Mouse (Mus musculus) forebrain, embryonic 12.5 days (tissue): ENCODE results near the gene Carnmt1. TPM values are rescaled to one million over a fixed set of nuclear protein-coding genes. Genes with fewer than 3 reads are reported as not detected.

Experiments used
- ATAC-seq: fragments of 200-750 bp; cut with Nextera tagmentation; 2 replicates; pipeline ENCODE4 v1.8.0; 2017; ENCODE audit warnings: moderate TSS enrichment; ENCODE audit not compliant: low FRiP score
- H3K27ac ChIP-seq: fragments of 300-500 bp; sonication (generic); 2 replicates; pipeline ENCODE4 v1.5.1; 2016; ENCODE audit warnings: mild to moderate bottlenecking
- H3K27me3 ChIP-seq: fragments of 300-500 bp; sonication (generic); 2 replicates; pipeline ENCODE4 v1.6.1; 2016; ENCODE audit warnings: mild to moderate bottlenecking
- H3K36me3 ChIP-seq: fragments of 300-500 bp; sonication (generic); replicated peaks from 2 replicates; pipeline ENCODE4 v1.6.1; 2016; ENCODE audit warnings: mild to moderate bottlenecking
- H3K4me1 ChIP-seq: fragments of 300-500 bp; sonication (generic); 2 replicates; pipeline ENCODE4 v1.6.1; 2016
- H3K4me2 ChIP-seq: fragments of 300-500 bp; sonication (generic); 2 replicates; pipeline ENCODE4 v1.6.1; 2016; ENCODE audit warnings: mild to moderate bottlenecking, moderate library complexity
- H3K4me3 ChIP-seq: fragments of 300-500 bp; sonication (generic); replicated peaks from 2 replicates; pipeline ENCODE4 v1.5.1; 2016; ENCODE audit warnings: mild to moderate bottlenecking
- H3K9ac ChIP-seq: fragments of 300-500 bp; sonication (generic); 2 replicates; pipeline ENCODE4 v1.6.1; 2016; ENCODE audit warnings: mild to moderate bottlenecking
- H3K9me3 ChIP-seq: fragments of 300-500 bp; sonication (generic); 2 replicates; pipeline ENCODE4 v1.6.1; 2016
- WGBS: fragments of 180-500 bp; shearing (Covaris S2); methylation state at CpG from one replicate; pipeline ENCODE4 v1.1.7; 2016; 5-methylcytosine and 5-hydroxymethylcytosine counted together
- polyA plus RNA-seq: library from polyadenylated mRNA; unstranded; fragments of >200 nt; fragmentation: Nextera tagmentation; extraction: Ambion mirVana; gene quantifications from 2 replicates; pipeline ENCODE4 v1.2.1, GENCODE M21; 2016

Carnmt1 gene
- polyA plus RNA-seq, result 24.7 and 27.9 TPM in 2 replicates

- ATAC-seq, result peak; percentile 97
- Histone ChIP-seq H3K4me1 (peaks cover 24% of the 10 kb centered on the region), H3K9me3 (no peaks in the 10 kb centered on the region), H3K4me2 (peak within 1 kb of the TSS; percentile 56), H3K27me3 (no peaks in the 10 kb centered on the region), H3K4me3 (peak within 1 kb of the TSS; percentile 82), H3K27ac (peak within 1 kb of the TSS; percentile 79), H3K9ac (peak within 1 kb of the TSS; percentile 83), H3K36me3 (no peaks in the 10 kb centered on the region)
- under 1% methylated on average over 49 of the region's 58 CpGs for whole genome bisulfite sequencing
These were observed at the start of gene Carnmt1 for GRCm38 (mm10) chr19:18670608-18671007. Gene Carnmt1, plus strand, starts transcription at chr19:18670764.

- Histone ChIP-seq H3K27me3 (no peaks in the 10 kb centered on the region), H3K9ac (no peak overlapping the region), H3K36me3 (no peaks in the 10 kb centered on the region), H3K4me1 (no peaks in the 10 kb centered on the region), H3K9me3 (no peaks in the 10 kb centered on the region), H3K4me2 (no peak overlapping the region), H3K27ac (no peak overlapping the region), H3K4me3 (no peak overlapping the region)
- 74% methylated on average over 2 of the region's 2 CpGs for WGBS
- no peak for ATAC-seq
These were observed 46.7 kb upstream of the Carnmt1 start for GRCm38 (mm10) chr19:18623894-18624293.

GRCm38 (mm10) chr19:18629589-18629988 is 41.0 kb upstream of the Carnmt1 start:
- Histone ChIP-seq H3K4me1 (peaks cover 9% of the 10 kb centered on the region), H3K36me3 (no peaks in the 10 kb centered on the region), H3K27ac (no peak overlapping the region), H3K9me3 (no peaks in the 10 kb centered on the region), H3K4me2 (no peak overlapping the region), H3K4me3 (no peak overlapping the region), H3K9ac (no peak overlapping the region), H3K27me3 (peaks cover 10% of the 10 kb centered on the region)
- WGBS, result 50% methylated on average over 1 of the region's 1 CpGs
- ATAC-seq, result no peak

- peaks cover 9% of the 10 kb centered on the region for H3K4me1 ChIP-seq
- H3K27ac ChIP-seq, result no peak overlapping the region
- H3K4me3 ChIP-seq, result peak overlapping the region; percentile 74
- 8% methylated on average over 17 of the region's 17 CpGs for WGBS
- H3K9ac ChIP-seq, result peak overlapping the region; percentile 66; the same call in 1 of the 2 replicates
- peaks cover 10% of the 10 kb centered on the region for H3K27me3 ChIP-seq
- peak overlapping the region; percentile 89 for H3K4me2 ChIP-seq
- no peaks in the 10 kb centered on the region for H3K36me3 ChIP-seq
- ATAC-seq, result no peak
- no peaks in the 10 kb centered on the region for H3K9me3 ChIP-seq
These were observed 40.1 kb upstream of the Carnmt1 start for GRCm38 (mm10) chr19:18630221-18631119.

GRCm38 (mm10) chr19:18631161-18631643 is 39.4 kb upstream of the Carnmt1 start:
- Histone ChIP-seq H3K4me3 (peak overlapping the region; percentile 74), H3K27ac (peak overlapping the region; percentile 42; the same call in 1 of the 2 replicates)

GRCm38 (mm10) chr19:18631644-18632219 is 38.8 kb upstream of the Carnmt1 start, which contains the start of the genes Ostf1 and Nmrk1:
Gene Ostf1, minus strand, starts transcription at chr19:18631823.
Gene Nmrk1, plus strand, starts transcription at chr19:18631950.
- 1% methylated on average over 51 of the region's 51 CpGs for WGBS
- Histone ChIP-seq H3K4me2 (peak within 1 kb of the TSS; percentile 89), H3K27me3 (peaks cover 10% of the 10 kb centered on the region), H3K4me3 (peak within 1 kb of the TSS; percentile 74), H3K9me3 (no peaks in the 10 kb centered on the region), H3K36me3 (no peaks in the 10 kb centered on the region), H3K27ac (peak within 1 kb of the TSS; percentile 42; the same call in 1 of the 2 replicates), H3K9ac (peak within 1 kb of the TSS; percentile 66), H3K4me1 (peaks cover 9% of the 10 kb centered on the region)
- ATAC-seq, result peak; percentile 99

More at GRCm38 (mm10) chr19:18631161-18631643, 39.4 kb upstream of the Carnmt1 start:
- Histone ChIP-seq H3K4me2 (peak overlapping the region; percentile 89), H3K9ac (peak overlapping the region; percentile 66), H3K36me3 (no peaks in the 10 kb centered on the region), H3K4me1 (peaks cover 9% of the 10 kb centered on the region), H3K27me3 (peaks cover 10% of the 10 kb centered on the region), H3K9me3 (no peaks in the 10 kb centered on the region)
- peak; percentile 66 for ATAC-seq
- under 1% methylated on average over 40 of the region's 40 CpGs for WGBS

GRCm38 (mm10) chr19:18632231-18633185 is 38.1 kb upstream of the Carnmt1 start:
- H3K9me3 ChIP-seq, result no peaks in the 10 kb centered on the region
- no peak overlapping the region for H3K27ac ChIP-seq
- no peak for ATAC-seq
- 69% methylated on average over 13 of the region's 13 CpGs for WGBS
- peak overlapping the region; percentile 89 for H3K4me2 ChIP-seq
- no peaks in the 10 kb centered on the region for H3K36me3 ChIP-seq
- peaks cover 9% of the 10 kb centered on the region for H3K4me1 ChIP-seq
- peaks cover 10% of the 10 kb centered on the region for H3K27me3 ChIP-seq
- H3K9ac ChIP-seq, result 0 out of 2 replicates have a peak overlapping the region, but pooled peaks have one; percentile 45
- peak overlapping the region; percentile 74 for H3K4me3 ChIP-seq

- H3K4me2 ChIP-seq, result no peak overlapping the region
- no peaks in the 10 kb centered on the region for H3K27me3 ChIP-seq
- H3K36me3 ChIP-seq, result no peaks in the 10 kb centered on the region
- no peak for ATAC-seq
- H3K4me1 ChIP-seq, result no peaks in the 10 kb centered on the region
- no peak overlapping the region for H3K4me3 ChIP-seq
- no peak overlapping the region for H3K27ac ChIP-seq
- 86% methylated on average over 5 of the region's 5 CpGs for WGBS
- H3K9me3 ChIP-seq, result no peaks in the 10 kb centered on the region
- H3K9ac ChIP-seq, result no peak overlapping the region
These were observed 32.6 kb upstream of the Carnmt1 start for GRCm38 (mm10) chr19:18637954-18638353.

- Histone ChIP-seq H3K9ac (no peak overlapping the region), H3K9me3 (no peaks in the 10 kb centered on the region), H3K4me1 (no peaks in the 10 kb centered on the region), H3K4me2 (no peak overlapping the region), H3K36me3 (no peaks in the 10 kb centered on the region), H3K27me3 (no peaks in the 10 kb centered on the region), H3K27ac (no peak overlapping the region), H3K4me3 (no peak overlapping the region)
- ATAC-seq, result no peak
- WGBS, result 69% methylated on average over 5 of the region's 5 CpGs
These were observed 31.6 kb upstream of the Carnmt1 start for GRCm38 (mm10) chr19:18638949-18639348.

GRCm38 (mm10) chr19:18639552-18639951 is 31.0 kb upstream of the Carnmt1 start:
- Histone ChIP-seq H3K9me3 (no peaks in the 10 kb centered on the region), H3K4me1 (no peaks in the 10 kb centered on the region), H3K27me3 (no peaks in the 10 kb centered on the region), H3K27ac (no peak overlapping the region), H3K9ac (no peak overlapping the region), H3K4me2 (no peak overlapping the region), H3K4me3 (no peak overlapping the region), H3K36me3 (no peaks in the 10 kb centered on the region)
- ATAC-seq, result no peak
- 29% methylated on average over 2 of the region's 2 CpGs for WGBS

- H3K4me2 ChIP-seq, result no peak overlapping the region
- H3K4me1 ChIP-seq, result no peaks in the 10 kb centered on the region
- no peak overlapping the region for H3K27ac ChIP-seq
- ATAC-seq, result no peak
- no peak overlapping the region for H3K4me3 ChIP-seq
- H3K9ac ChIP-seq, result no peak overlapping the region
- no peaks in the 10 kb centered on the region for H3K36me3 ChIP-seq
- no peaks in the 10 kb centered on the region for H3K27me3 ChIP-seq
- H3K9me3 ChIP-seq, result no peaks in the 10 kb centered on the region
- 82% methylated on average over 4 of the region's 4 CpGs for WGBS
These were observed 29.6 kb upstream of the Carnmt1 start for GRCm38 (mm10) chr19:18641001-18641400.
